8 mouse cellular contexts compared by ENCODE assay signal in genomic region chr2:10371899-10372298, GRCm38 (mm10). TPM values are rescaled to one million over a fixed set of nuclear protein-coding genes. Genes with fewer than 3 reads are reported as not detected.
A peak's percentile ranks its signal among the peaks of the same experiment; 100 is the strongest.
DNase-seq lines count a peak whose midpoint lies in the region; ATAC-seq and TF ChIP-seq lines count a peak whose summit lies in the region.

No protein-coding gene starts in this region.

- no peak overlapping the region for H3K27ac ChIP-seq in heart, embryonic 11.5 days (ENCODE audit: low read depth, low read length)
- no peak overlapping the region for H3K27ac ChIP-seq in ES-Bruce4 (ENCODE audit: insufficient read depth, low read length)
- no peak overlapping the region for H3K27ac ChIP-seq in forebrain, postnatal 0 days (ENCODE audit: low read depth, low read length)
- no peak overlapping the region for H3K27ac ChIP-seq in liver, postnatal 0 days (ENCODE audit: low read depth)

- no peak for TF ChIP-seq POLR2A in ES-Bruce4 (IDR thresholded peaks at IDR 0.05; ENCODE audit: insufficient read depth, low read length)

- no peaks in the 10 kb centered on the region for H3K36me3 ChIP-seq in heart, embryonic 11.5 days (ENCODE audit: control insufficient read depth, insufficient read depth, low read length)
- no peaks in the 10 kb centered on the region for H3K36me3 ChIP-seq in ES-Bruce4 (ENCODE audit: control insufficient read depth, insufficient read depth, low read length, poor library complexity, severe bottlenecking)
- H3K36me3 ChIP-seq in forebrain, postnatal 0 days (ENCODE audit: insufficient read depth), result no peaks in the 10 kb centered on the region
- no peaks in the 10 kb centered on the region for H3K36me3 ChIP-seq in liver, postnatal 0 days (replicated peaks; ENCODE audit: insufficient read depth, low read length)

- ATAC-seq in heart, embryonic 11.5 days (replicated peaks; ENCODE audit: insufficient number of reproducible peaks, low FRiP score, low TSS enrichment), result no peak
- ATAC-seq in forebrain, postnatal 0 days, result no peak
- no peak for ATAC-seq in liver, postnatal 0 days

- peaks cover 60% of the 10 kb centered on the region for H3K27me3 ChIP-seq in heart, embryonic 11.5 days (ENCODE audit: control insufficient read depth, insufficient read depth, low read length)
- H3K27me3 ChIP-seq in ES-Bruce4 (ENCODE audit: control insufficient read depth, insufficient read depth, low read length, poor library complexity, severe bottlenecking), result peaks cover 19% of the 10 kb centered on the region
- H3K27me3 ChIP-seq in forebrain, postnatal 0 days (ENCODE audit: insufficient read depth, low read length), result peaks cover 67% of the 10 kb centered on the region
- peaks cover 74% of the 10 kb centered on the region for H3K27me3 ChIP-seq in liver, postnatal 0 days (ENCODE audit: insufficient read depth, low read length)

- H3K9ac ChIP-seq in heart, embryonic 11.5 days (ENCODE audit: low read depth, low read length), result no peak overlapping the region
- H3K9ac ChIP-seq in ES-Bruce4 (ENCODE audit: low read depth, poor library complexity, severe bottlenecking), result peak overlapping the region; percentile 75
- no peak overlapping the region for H3K9ac ChIP-seq in forebrain, postnatal 0 days
- H3K9ac ChIP-seq in liver, postnatal 0 days (replicated peaks), result no peak overlapping the region

- TF ChIP-seq CTCF in ES-Bruce4 (IDR thresholded peaks at IDR 0.05; ENCODE audit: low read depth, low read length), result no peak
- TF ChIP-seq CTCF in forebrain, postnatal 0 days (IDR thresholded peaks at IDR 0.05; ENCODE audit: low read depth), result no peak
- TF ChIP-seq CTCF in liver, postnatal 0 days (IDR thresholded peaks at IDR 0.05; ENCODE audit: low read depth), result no peak

- H3K4me2 ChIP-seq in heart, embryonic 11.5 days, result peak overlapping the region; percentile 97
- H3K4me2 ChIP-seq in forebrain, postnatal 0 days (ENCODE audit: low read depth), result peak overlapping the region; percentile 97
- H3K4me2 ChIP-seq in liver, postnatal 0 days (ENCODE audit: low read depth, low read length), result peak overlapping the region; percentile 93

- no peak for DNase-seq in heart, adult 9 months (ENCODE audit: low spot score in 2 of 2)
- DNase-seq in forebrain, postnatal 0 days, result no peak
- DNase-seq in liver, postnatal 0 days, result no peak
- no peak for DNase-seq in spleen, postnatal 36 days (ENCODE audit: low spot score in 2 of 2)
- DNase-seq in layer of hippocampus, postnatal 25 days (ENCODE audit: extremely low spot score in 1 of 2, low spot score in 1 of 2), result no peak
- no peak for DNase-seq in adrenal gland, postnatal 36 days

- under 1% methylated on average over 12 of the region's 18 CpGs for WGBS in heart, embryonic 11.5 days (ENCODE audit: insufficient replicate concordance)
- WGBS in forebrain, postnatal 0 days, result under 1% methylated on average over 13 of the region's 18 CpGs
- WGBS in liver, postnatal 0 days (ENCODE audit: insufficient replicate concordance), result 3% methylated on average over 12 of the region's 18 CpGs

- TF ChIP-seq EP300 in ES-Bruce4 (IDR thresholded peaks at IDR 0.05; ENCODE audit: insufficient read depth, low read depth, low read length), result no peak
- TF ChIP-seq EP300 in liver, postnatal 0 days (IDR thresholded peaks at IDR 0.05; ENCODE audit: low read depth), result no peak

- H3K9me3 ChIP-seq in heart, embryonic 11.5 days (replicated peaks; ENCODE audit: control insufficient read depth, low read length), result no peaks in the 10 kb centered on the region
- no peaks in the 10 kb centered on the region for H3K9me3 ChIP-seq in ES-Bruce4 (replicated peaks; ENCODE audit: control insufficient read depth, insufficient read depth, low read length, poor library complexity, severe bottlenecking)
- H3K9me3 ChIP-seq in forebrain, postnatal 0 days (ENCODE audit: low read length), result no peaks in the 10 kb centered on the region
- H3K9me3 ChIP-seq in liver, postnatal 0 days (ENCODE audit: low read length), result no peaks in the 10 kb centered on the region

- peak overlapping the region; percentile 48 for H3K4me3 ChIP-seq in heart, embryonic 11.5 days (ENCODE audit: low read depth, low read length)
- H3K4me3 ChIP-seq in ES-Bruce4 (ENCODE audit: low read depth, low read length), result peak overlapping the region; percentile 81
- H3K4me3 ChIP-seq in forebrain, postnatal 0 days (ENCODE audit: low read depth, low read length), result peak overlapping the region; percentile 62
- peak overlapping the region; percentile 58 for H3K4me3 ChIP-seq in liver, postnatal 0 days (ENCODE audit: low read depth, low read length)

- H3K4me1 ChIP-seq in heart, embryonic 11.5 days (ENCODE audit: control insufficient read depth, insufficient read depth, low read length), result peaks cover 6% of the 10 kb centered on the region
- no peaks in the 10 kb centered on the region for H3K4me1 ChIP-seq in ES-Bruce4 (ENCODE audit: control insufficient read depth, insufficient read depth, low read length)
- peaks cover 19% of the 10 kb centered on the region for H3K4me1 ChIP-seq in forebrain, postnatal 0 days (ENCODE audit: insufficient read depth)
- H3K4me1 ChIP-seq in liver, postnatal 0 days (ENCODE audit: insufficient read depth), result peaks cover 26% of the 10 kb centered on the region

RNA-seq across cellular contexts. Expression of gene Sfmbt2, which starts 1.6 kb away (rescaled TPM):
- 1.5 and 1.6 TPM in 2 replicates for polyA plus RNA-seq in heart, embryonic 11.5 days (2014; fragmentation: Nextera tagmentation; extraction: Ambion mirVana)
- 93.4 and 103 TPM in 2 replicates for polyA plus RNA-seq in ES-Bruce4 (2011; ENCODE audit: insufficient read depth, insufficient read length, low read depth, missing spikeins)
- 4.4 and 6.4 TPM in 2 replicates for total RNA-seq in forebrain, postnatal 0 days (2014; rRNA removed)
- polyA plus RNA-seq in forebrain, postnatal 0 days (2015; fragmentation: Nextera tagmentation; extraction: Ambion mirVana), result 1.6 and 2.2 TPM in 2 replicates
- polyA plus RNA-seq in liver, postnatal 0 days (2015; fragmentation: Nextera tagmentation; extraction: Ambion mirVana), result 0.25 and 0.39 TPM in 2 replicates
- 1 to 10 TPM; 3.1 to 5.2 TPM for total RNA-seq in layer of hippocampus, postnatal 25 days (2021)
- total RNA-seq in adrenal gland, postnatal 36 days (2021), result under 1 TPM; 0.46 to 0.86 TPM

Comparison
In these comparisons a context has a peak if more than half of its experiments do, and no peak if none do; other contexts are left out.
1. RNA of gene Sfmbt2, which starts 1.6 kb away (polyA plus RNA-seq): 93.4 to 103 TPM in ES-Bruce4; 1.6 to 2.2 TPM in forebrain, postnatal 0 days, 1.5 to 1.6 TPM in heart, embryonic 11.5 days and 0.25 to 0.39 TPM in liver, postnatal 0 days; every median in the first group is over 10 times any median in the second.
2. Peak in every context shown above with its lines, with median percentiles within 50 percentile points of each other: H3K4me2 ChIP-seq and H3K4me3 ChIP-seq.